Comparison of ENCODE assay signal across 9 mouse cellular contexts in the genomic region with DNA sequence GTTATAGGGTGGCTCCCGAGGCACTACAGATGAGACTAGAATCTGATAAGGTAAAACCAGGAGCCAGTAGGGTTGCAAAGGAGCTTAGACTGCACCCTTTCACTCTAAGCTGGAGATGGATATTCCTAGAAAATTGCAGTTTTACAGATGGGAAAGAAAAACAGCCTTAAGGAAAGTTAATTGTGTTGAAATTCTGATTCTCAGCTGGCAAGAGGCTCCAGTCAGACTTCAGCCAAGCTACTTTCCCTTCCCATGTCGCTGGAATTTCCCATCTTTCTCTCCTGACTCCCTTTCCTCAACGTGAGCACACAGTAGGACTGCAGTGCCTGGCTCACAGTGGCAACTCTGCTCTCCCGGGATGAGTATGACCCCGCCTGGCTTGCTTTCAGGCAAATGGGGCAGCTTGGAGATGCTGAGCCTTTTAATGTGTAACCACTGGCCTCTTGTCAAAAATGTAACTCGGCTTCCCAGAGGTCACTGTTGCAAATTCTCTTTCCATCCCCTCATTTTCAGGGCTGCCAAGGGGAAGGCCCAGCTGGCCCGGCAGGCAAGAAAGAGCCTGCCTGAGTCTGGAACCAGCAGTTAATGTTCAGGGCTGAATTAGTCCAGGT. TPM values are rescaled to one million over a fixed set of nuclear protein-coding genes. Genes with fewer than 3 reads are reported as not detected.
DNase-seq lines count a peak whose midpoint lies in the region; ATAC-seq lines count a peak whose summit lies in the region.
"Had no signal": no experiment of that assay in that cellular context is flagged by ENCODE, and none has a peak within 500 bp of the region (broad histone marks: within the 10 kb centered on the region; RNA-seq: fewer than 3 reads in every experiment).

No protein-coding gene starts in this region.

- ATAC-seq in cerebellum, adult (ENCODE audit: insufficient number of reproducible peaks, low FRiP score, low TSS enrichment) = no peak

- intact Hi-C loops in gastrocnemius, postnatal 36 days (cut with DNase I) = no loop called here

- peak; percentile 60 to 72 for DNase-seq in cerebellum, postnatal 10 days
- peak; percentile 31 for DNase-seq in 3134 (ENCODE audit: extremely low read depth, insufficient read length, low spot score)
- peak; percentile 55 to 59 for DNase-seq in gastrocnemius, postnatal 36 days
- peak; percentile 57 to 71 for DNase-seq in kidney, postnatal 4 days
- DNase-seq in embryo, embryonic 10 days (ENCODE audit: low spot score) = no peak
- DNase-seq in spleen, postnatal 14 days (ENCODE audit: low spot score in 2 of 2) = no peak
- DNase-seq in layer of hippocampus, adult 8-10 months (ENCODE audit: low spot score in 2 of 2) = no peak
- DNase-seq: right cerebral cortex, postnatal 4 days had no signal

RNA-seq across cellular contexts. Expression of a gene that starts 6.9 kb away (rescaled TPM):
- 1 to 10 TPM; 6.7 to 7.9 TPM for total RNA-seq in gastrocnemius, postnatal 36 days (2021)
- total RNA-seq in layer of hippocampus, adult 8-10 months (2022) = 1 to 10 TPM; 3.3 to 7.1 (median 4.8) TPM

Comparison
In these comparisons a context has a peak if more than half of its experiments do, and no peak if none do; other contexts are left out.
1. DNase-seq: peak in cerebellum, postnatal 10 days (2 of 2), 3134 (single experiment), gastrocnemius, postnatal 36 days (2 of 2) and kidney, postnatal 4 days (2 of 2); none in embryo, embryonic 10 days (single experiment), spleen, postnatal 14 days (0 of 2) and layer of hippocampus, adult 8-10 months (0 of 2).